Mouse (Mus musculus) myocyte (in vitro differentiated cells): Measurements from ENCODE around the gene Agpat3. TPM values are rescaled to one million over a fixed set of nuclear protein-coding genes. Genes with fewer than 3 reads are reported as not detected.
"Not testable (repeated sequence)": the region's sequence is repeated elsewhere in the genome, so short reads cannot be mapped to it uniquely, and the experiment has no call there.

ENCODE experiments used
- H3K27me3 ChIP-seq: one replicate; pipeline ENCODE4 v1.6.1; 2011; ENCODE audit not compliant: control insufficient read depth, insufficient read depth, insufficient read length
- H3K36me3 ChIP-seq: one replicate; pipeline ENCODE4 v1.6.1; 2011; ENCODE audit not compliant: control insufficient read depth, insufficient read depth
- H3K4me2 ChIP-seq: one replicate; pipeline ENCODE4 v1.6.1; 2011; ENCODE audit warnings: low read depth, control low read depth
- H3K4me3 ChIP-seq: one replicate; pipeline ENCODE4 v1.5.1; 2011; ENCODE audit warnings: mild to moderate bottlenecking, control low read depth, moderate library complexity
- H3K79me2 ChIP-seq: one replicate; pipeline ENCODE4 v1.6.1; 2011; ENCODE audit not compliant: control insufficient read depth, insufficient read depth
- H3ac ChIP-seq: one replicate; pipeline ENCODE4 v1.6.1; 2011; ENCODE audit not compliant: control insufficient read depth, insufficient read length
- CEBPB ChIP-seq: IDR thresholded peaks from 2 replicates; pipeline ENCODE4 v1.6.1; 2011; ENCODE audit warnings: mild to moderate bottlenecking, moderate library complexity; ENCODE audit not compliant: poor library complexity, insufficient read depth, severe bottlenecking
- E2F4 ChIP-seq: IDR thresholded peaks from one replicate; pipeline ENCODE4 v1.6.1; 2011; ENCODE audit warnings: mild to moderate bottlenecking, control low read depth, moderate library complexity; ENCODE audit not compliant: insufficient read depth
- MAX ChIP-seq: IDR thresholded peaks from one replicate; pipeline ENCODE4 v1.6.1; 2011; ENCODE audit warnings: low read depth, mild to moderate bottlenecking, control low read depth
- MYOD1 ChIP-seq, 3 experiments: IDR thresholded peaks; one replicate each; pipeline ENCODE4 v1.6.1; 2011; ENCODE audit warnings: control low read depth in 2 of 3, low read depth in 2 of 3, mild to moderate bottlenecking in 2 of 3, moderate library complexity in 1 of 3; ENCODE audit not compliant: insufficient read length in 2 of 3, control insufficient read depth in 1 of 3
- MYOG ChIP-seq, 3 experiments: IDR thresholded peaks; one replicate each; pipeline ENCODE4 v1.6.1; 2011; ENCODE audit warnings: control low read depth in 2 of 3, low read depth in 2 of 3, mild to moderate bottlenecking in 2 of 3; ENCODE audit not compliant: insufficient read length in 2 of 3, control insufficient read depth in 1 of 3, insufficient read depth in 1 of 3
- POLR2A ChIP-seq: IDR thresholded peaks from one replicate; pipeline ENCODE4 v1.6.1; 2011; ENCODE audit warnings: low read depth, mild to moderate bottlenecking, control low read depth, moderate library complexity; ENCODE audit not compliant: insufficient read length
- POLR2AphosphoS2 ChIP-seq: IDR thresholded peaks from one replicate; pipeline ENCODE4 v1.6.1; 2011; ENCODE audit warnings: low read depth, control low read depth; ENCODE audit not compliant: insufficient read length
- REST ChIP-seq: IDR thresholded peaks from one replicate; pipeline ENCODE4 v1.6.1; 2011; ENCODE audit warnings: mild to moderate bottlenecking, control low read depth, moderate library complexity; ENCODE audit not compliant: insufficient read depth, insufficient read length
- SRF ChIP-seq: IDR thresholded peaks from one replicate; pipeline ENCODE4 v1.6.1; 2011; ENCODE audit warnings: low read depth; ENCODE audit not compliant: control insufficient read depth, insufficient read length
- TCF12 ChIP-seq: IDR thresholded peaks from one replicate; pipeline ENCODE4 v1.6.1; 2011; ENCODE audit warnings: mild to moderate bottlenecking, control low read depth; ENCODE audit not compliant: poor library complexity, insufficient read depth, severe bottlenecking
- TCF3 ChIP-seq: IDR thresholded peaks from one replicate; pipeline ENCODE4 v1.6.1; 2011; ENCODE audit warnings: low read depth, control low read depth; ENCODE audit not compliant: insufficient read length
- USF1 ChIP-seq: IDR thresholded peaks from one replicate; pipeline ENCODE4 v1.6.1; 2011; ENCODE audit warnings: low read depth, mild to moderate bottlenecking, control low read depth, moderate library complexity
- polyA plus RNA-seq: library from polyadenylated mRNA; unstranded; fragments of >200 nt; fragmentation: generic; extraction: Trizol; gene quantifications from one replicate; pipeline ENCODE4 v1.2.1, GENCODE M21; 2012; ENCODE audit warnings: missing spikeins

Agpat3 gene
- polyA plus RNA-seq, 1 experiment: 183 TPM

DNA sequence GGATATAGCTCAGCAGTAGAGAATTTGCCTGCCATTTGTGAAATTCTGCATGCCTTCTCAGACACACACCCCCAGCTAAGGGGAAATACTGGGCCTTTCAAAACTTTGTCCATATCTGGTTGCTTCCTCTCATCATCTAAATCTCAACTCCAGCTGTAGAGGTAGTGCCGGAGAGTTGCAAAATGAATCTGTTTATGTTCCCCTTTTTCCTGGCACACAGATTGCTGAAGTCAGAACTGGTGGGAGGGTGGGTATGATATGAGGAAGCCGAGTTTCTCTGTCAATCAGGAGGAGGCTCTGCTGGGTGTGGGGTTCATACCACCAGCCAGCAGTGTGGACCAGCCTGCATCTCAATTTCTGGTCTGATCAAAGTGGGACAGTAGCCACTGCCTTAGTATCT is 11.8 kb upstream of the Agpat3 start:
- Histone ChIP-seq H3K79me2 (no peaks in the 10 kb centered on the region), H3ac (no peak overlapping the region)

GRCm38 (mm10) chr10:78363366-78363765 is 11.1 kb upstream of the Agpat3 start:
- H3K36me3 ChIP-seq: no peaks in the 10 kb centered on the region
- H3K79me2 ChIP-seq: no peaks in the 10 kb centered on the region
- H3K4me3 ChIP-seq: no peak overlapping the region
- peaks cover 4% of the 10 kb centered on the region for H3K27me3 ChIP-seq
- no peak overlapping the region for H3K4me2 ChIP-seq
- TF ChIP-seq MYOD1 (IDR thresholded peaks at IDR 0.05; ENCODE audit: control insufficient read depth in 1 of 3, insufficient read length in 2 of 3, low read depth in 2 of 3) (no peak), MAX (no peak), E2F4 (no peak), USF1 (no peak), TCF3 (no peak), REST (no peak), SRF (no peak), TCF12 (no peak), MYOG (IDR thresholded peaks at IDR 0.05; ENCODE audit: control insufficient read depth in 1 of 3, insufficient read depth in 1 of 3, insufficient read length in 2 of 3, low read depth in 2 of 3) (no peak), POLR2AphosphoS2 (no peak), CEBPB (no peak), POLR2A (no peak)
- no peak overlapping the region for H3ac ChIP-seq

More for the DNA sequence above, 11.8 kb upstream of the Agpat3 start:
- Histone ChIP-seq H3K27me3 (peaks cover 4% of the 10 kb centered on the region), H3K4me2 (no peak overlapping the region), H3K4me3 (no peak overlapping the region), H3K36me3 (no peaks in the 10 kb centered on the region)
- TF ChIP-seq MYOG (IDR thresholded peaks at IDR 0.05; ENCODE audit: control insufficient read depth in 1 of 3, insufficient read depth in 1 of 3, insufficient read length in 2 of 3, low read depth in 2 of 3) (no peak), E2F4 (no peak)

- no peaks in the 10 kb centered on the region for H3K79me2 ChIP-seq
Measured at GRCm38 (mm10) chr10:78361951-78362350, 9.7 kb upstream of the Agpat3 start.

GRCm38 (mm10) chr10:78360290-78360711 is 8.0 kb upstream of the Agpat3 start:
- no peak overlapping the region for H3K4me3 ChIP-seq
- no peak overlapping the region for H3K4me2 ChIP-seq
- H3K27me3 ChIP-seq: peaks cover 4% of the 10 kb centered on the region
- H3K79me2 ChIP-seq: no peaks in the 10 kb centered on the region
- TF ChIP-seq POLR2A: no peak
- peak in 1 of 3 experiments; percentile 16 for TF ChIP-seq MYOD1 (IDR thresholded peaks at IDR 0.05; ENCODE audit: control insufficient read depth in 1 of 3, insufficient read length in 2 of 3, low read depth in 2 of 3)
- peak; percentile 45; the same call in 1 of the 2 replicates for TF ChIP-seq CEBPB
- H3K36me3 ChIP-seq: no peaks in the 10 kb centered on the region
- H3ac ChIP-seq: no peak overlapping the region

More at GRCm38 (mm10) chr10:78361951-78362350, 9.7 kb upstream of the Agpat3 start:
- H3K27me3 ChIP-seq: peaks cover 4% of the 10 kb centered on the region
- H3K4me3 ChIP-seq: no peak overlapping the region
- no peaks in the 10 kb centered on the region for H3K36me3 ChIP-seq
- H3K4me2 ChIP-seq: no peak overlapping the region
- TF ChIP-seq CEBPB: no peak
- TF ChIP-seq POLR2A: no peak
- no peak for TF ChIP-seq MYOD1 (IDR thresholded peaks at IDR 0.05; ENCODE audit: control insufficient read depth in 1 of 3, insufficient read length in 2 of 3, low read depth in 2 of 3)
- no peak for TF ChIP-seq MYOG (IDR thresholded peaks at IDR 0.05; ENCODE audit: control insufficient read depth in 1 of 3, insufficient read depth in 1 of 3, insufficient read length in 2 of 3, low read depth in 2 of 3)
- no peak overlapping the region for H3ac ChIP-seq

- H3K4me2 ChIP-seq, H3ac ChIP-seq, H3K79me2 ChIP-seq, H3K36me3 ChIP-seq, H3K4me3 ChIP-seq, H3K27me3 ChIP-seq: not testable (repeated sequence)
Measured at GRCm38 (mm10) chr10:78358999-78359398, 6.7 kb upstream of the Agpat3 start.

- Histone ChIP-seq H3K4me2 (no peak overlapping the region), H3K4me3 (no peak overlapping the region), H3K36me3 (no peaks in the 10 kb centered on the region), H3K27me3 (peaks cover 4% of the 10 kb centered on the region), H3ac (no peak overlapping the region), H3K79me2 (no peaks in the 10 kb centered on the region)
- TF ChIP-seq E2F4 (no peak), TCF12 (no peak), TCF3 (no peak), SRF (no peak), POLR2A (no peak), MYOG (IDR thresholded peaks at IDR 0.05; ENCODE audit: control insufficient read depth in 1 of 3, insufficient read depth in 1 of 3, insufficient read length in 2 of 3, low read depth in 2 of 3) (no peak), REST (no peak), POLR2AphosphoS2 (no peak), MAX (no peak), CEBPB (no peak), MYOD1 (IDR thresholded peaks at IDR 0.05; ENCODE audit: control insufficient read depth in 1 of 3, insufficient read length in 2 of 3, low read depth in 2 of 3) (no peak), USF1 (no peak)
Measured at GRCm38 (mm10) chr10:78358266-78358665, 6.0 kb upstream of the Agpat3 start.
